In genomic region chr9:109073661-109074573, GRCm38 (mm10) we compare ENCODE assay signal across 8 mouse cellular contexts. TPM values are rescaled to one million over a fixed set of nuclear protein-coding genes. Genes with fewer than 3 reads are reported as not detected.
DNase-seq lines count a peak whose midpoint lies in the region; ATAC-seq and TF ChIP-seq lines count a peak whose summit lies in the region.

Gene Atrip (minus strand): TSS chr9:109074124.

- peak within 1 kb of the TSS; percentile 80 for H3ac ChIP-seq in myocyte (ENCODE audit: control insufficient read depth, insufficient read length)

- peak; percentile 93 for TF ChIP-seq POLR2A in myocyte (IDR thresholded peaks at IDR 0.05; ENCODE audit: insufficient read length, low read depth)

- peak; percentile 96 for DNase-seq in kidney, postnatal 10 days
- DNase-seq in liver, embryonic 11.5 days (ENCODE audit: low spot score): peak; percentile 89
- peak; percentile 88 to 96 for DNase-seq in spleen, postnatal 4 days (ENCODE audit: low spot score in 2 of 2)

- H3K9ac ChIP-seq in heart, embryonic 13.5 days: peak within 1 kb of the TSS; percentile 97
- peak within 1 kb of the TSS; percentile 84 for H3K9ac ChIP-seq in liver, embryonic 11.5 days (ENCODE audit: low read depth, low read length)

- H3K9me3 ChIP-seq in heart, embryonic 13.5 days: no peaks in the 10 kb centered on the region
- H3K9me3 ChIP-seq in liver, embryonic 11.5 days (ENCODE audit: control insufficient read depth, low read length): no peaks in the 10 kb centered on the region

- H3K27ac ChIP-seq in brown adipose tissue, adult 24 weeks (replicated peaks; ENCODE audit: low read depth, low read length): peak within 1 kb of the TSS; percentile 66
- H3K27ac ChIP-seq in heart, embryonic 13.5 days (replicated peaks): peak within 1 kb of the TSS; percentile 68
- H3K27ac ChIP-seq in liver, embryonic 11.5 days (ENCODE audit: low read depth, low read length): peak within 1 kb of the TSS; percentile 40

- peak within 1 kb of the TSS; percentile 93 for H3K4me2 ChIP-seq in heart, embryonic 13.5 days
- H3K4me2 ChIP-seq in liver, embryonic 11.5 days: peak within 1 kb of the TSS; percentile 97
- H3K4me2 ChIP-seq in myocyte (ENCODE audit: low read depth): peak within 1 kb of the TSS; percentile 100

- peaks cover 41% of the 10 kb centered on the region for H3K36me3 ChIP-seq in heart, embryonic 13.5 days
- H3K36me3 ChIP-seq in liver, embryonic 11.5 days (ENCODE audit: control insufficient read depth, insufficient read depth, low read length): peaks cover 17% of the 10 kb centered on the region
- H3K36me3 ChIP-seq in myocyte (ENCODE audit: control insufficient read depth, insufficient read depth): peaks cover 6% of the 10 kb centered on the region

- peak within 1 kb of the TSS; percentile 90 for H3K4me3 ChIP-seq in brown adipose tissue, adult 24 weeks (ENCODE audit: insufficient read depth, low read depth, low read length)
- peak within 1 kb of the TSS; percentile 88 for H3K4me3 ChIP-seq in heart, embryonic 13.5 days
- H3K4me3 ChIP-seq in liver, embryonic 11.5 days (ENCODE audit: low read depth, low read length): peak within 1 kb of the TSS; percentile 78
- peak within 1 kb of the TSS; percentile 95 for H3K4me3 ChIP-seq in myocyte

- peak; percentile 100 for ATAC-seq in CD4-positive, CD25-positive, alpha-beta regulatory T cell, adult 4 months
- peak; percentile 100 for ATAC-seq in erythroid progenitor cell, adult 5-6 weeks (replicated peaks; ENCODE audit: low FRiP score, poor library complexity, severe bottlenecking)
- ATAC-seq in heart, embryonic 13.5 days (ENCODE audit: extremely low read depth, insufficient number of reproducible peaks, low FRiP score, low TSS enrichment): peak; percentile 95
- peak; percentile 98 for ATAC-seq in liver, embryonic 11.5 days (replicated peaks; ENCODE audit: low FRiP score)

- H3K4me1 ChIP-seq in brown adipose tissue, adult 24 weeks (ENCODE audit: control insufficient read depth, insufficient read depth, insufficient read length, low read length): peaks cover 2% of the 10 kb centered on the region; the same call in 1 of the 2 replicates
- H3K4me1 ChIP-seq in heart, embryonic 13.5 days: peaks cover 26% of the 10 kb centered on the region
- H3K4me1 ChIP-seq in liver, embryonic 11.5 days (replicated peaks; ENCODE audit: control insufficient read depth, insufficient read depth, low read length): peaks cover 13% of the 10 kb centered on the region

- H3K27me3 ChIP-seq in heart, embryonic 13.5 days (replicated peaks): no peaks in the 10 kb centered on the region
- no peaks in the 10 kb centered on the region for H3K27me3 ChIP-seq in liver, embryonic 11.5 days (replicated peaks; ENCODE audit: control insufficient read depth, insufficient read depth, low read length)
- no peaks in the 10 kb centered on the region for H3K27me3 ChIP-seq in myocyte (ENCODE audit: control insufficient read depth, insufficient read depth, insufficient read length)

- peaks cover 24% of the 10 kb centered on the region for H3K79me2 ChIP-seq in myocyte (ENCODE audit: control insufficient read depth, insufficient read depth)

- WGBS in heart, embryonic 13.5 days: under 1% methylated on average over 57 of the region's 57 CpGs
- under 1% methylated on average over 57 of the region's 57 CpGs for WGBS in liver, embryonic 11.5 days

TF ChIP-seq in myocyte, 11 proteins besides CTCF, POLR2A, EP300 and RAD21:
- TF ChIP-seq SRF (IDR thresholded peaks at IDR 0.05; ENCODE audit: control insufficient read depth, insufficient read length, low read depth): peak; percentile 76
- no peak for TF ChIP-seq E2F4 (IDR thresholded peaks at IDR 0.05; ENCODE audit: insufficient read depth)
- peak; percentile 97 for TF ChIP-seq POLR2AphosphoS2 (IDR thresholded peaks at IDR 0.05; ENCODE audit: insufficient read length, low read depth)

RNA-seq across cellular contexts. Expression of gene Atrip, which starts in this region (rescaled TPM):
- 10 to 100 TPM; 23.4 to 32.1 TPM for polyA plus RNA-seq in CD4-positive, CD25-positive, alpha-beta regulatory T cell, adult 4 months (2017; shearing (Covaris generic))
- polyA plus RNA-seq in brown adipose tissue, adult 24 weeks (2012; ENCODE audit: insufficient read depth, insufficient read length, missing spikeins): 3.6 and 4.8 TPM in 2 replicates
- total RNA-seq in erythroid progenitor cell, adult 5-6 weeks (2015; ENCODE audit: low replicate concordance): 3.4 and 6.5 TPM in 2 replicates
- total RNA-seq in erythroid progenitor cell, adult 5-6 weeks (2017; ENCODE audit: low replicate concordance): 11.0 and 12.6 TPM in 2 replicates
- polyA plus RNA-seq in heart, embryonic 13.5 days (2015; fragmentation: Nextera tagmentation; extraction: Ambion mirVana): 16.6 and 18.0 TPM in 2 replicates
- polyA plus RNA-seq in liver, embryonic 11.5 days (2014; fragmentation: Nextera tagmentation; extraction: Ambion mirVana): 24.3 and 28.9 TPM in 2 replicates
- 9.6 TPM for polyA plus RNA-seq in myocyte (2012; fragmentation: generic; extraction: Trizol)

Comparison
In these comparisons a context has a peak if more than half of its experiments do, and no peak if none do; other contexts are left out.
1. Peak in every context shown above with its lines: DNase-seq, ATAC-seq, H3K4me3 ChIP-seq and H3K27ac ChIP-seq.